Mouse (Mus musculus): ENCODE measurements around the gene Gm765. TPM values are rescaled to one million over a fixed set of nuclear protein-coding genes. Genes with fewer than 3 reads are reported as not detected.

The Gm765 gene
- total RNA-seq (2015) (not detected in 2 replicates), total RNA-seq (2017) (not detected in 2 replicates)

- ATAC-seq (ENCODE audit: poor library complexity, severe bottlenecking), result no peak
These were observed at the start of gene Gm765 for GRCm38 (mm10) chr6:98342654-98343053. Gene Gm765 (minus strand): TSS chr6:98342754.

DNA sequence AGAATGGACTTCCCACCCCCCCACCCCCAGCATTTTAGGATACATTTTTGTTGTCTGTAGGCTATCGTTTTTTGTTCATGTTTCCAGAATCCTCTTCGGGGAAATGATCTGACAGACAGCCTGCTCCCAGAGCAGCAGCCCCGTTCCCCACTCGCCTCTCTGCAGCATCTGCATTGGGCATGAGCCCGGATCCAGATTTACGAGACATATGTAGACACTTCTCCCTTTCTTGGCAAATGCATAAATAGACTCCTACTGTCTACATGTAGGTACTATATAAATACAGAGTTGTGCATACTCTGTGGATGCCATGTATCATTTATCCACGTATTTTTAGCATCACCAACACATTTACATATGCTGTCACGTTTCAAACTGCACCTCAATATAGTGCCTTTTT is 42.9 kb upstream of the Gm765 start:
- ATAC-seq (ENCODE audit: poor library complexity, severe bottlenecking), result no peak

- no peak for ATAC-seq (ENCODE audit: poor library complexity, severe bottlenecking)
These were observed 41.9 kb upstream of the Gm765 start for GRCm38 (mm10) chr6:98384431-98384830.

DNA sequence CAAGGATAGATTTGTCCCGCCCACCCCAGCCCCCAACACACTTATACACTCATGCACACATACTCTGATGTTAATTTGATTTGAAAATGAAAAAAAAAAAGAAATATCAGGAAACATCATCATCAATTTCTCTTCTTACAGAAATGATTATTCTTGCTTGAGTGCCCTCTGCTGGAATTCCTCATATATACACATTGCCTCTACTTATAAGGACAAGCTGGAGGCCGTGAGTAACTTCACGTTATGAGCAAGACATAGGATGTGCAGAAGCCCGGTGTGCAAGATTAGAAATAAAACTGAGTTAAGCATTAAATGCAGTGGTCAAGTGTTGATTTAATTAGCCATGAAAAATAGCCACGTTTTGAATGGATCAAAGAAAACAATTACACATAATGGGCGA is 40.9 kb upstream of the Gm765 start:
- ATAC-seq (ENCODE audit: poor library complexity, severe bottlenecking), result no peak

DNA sequence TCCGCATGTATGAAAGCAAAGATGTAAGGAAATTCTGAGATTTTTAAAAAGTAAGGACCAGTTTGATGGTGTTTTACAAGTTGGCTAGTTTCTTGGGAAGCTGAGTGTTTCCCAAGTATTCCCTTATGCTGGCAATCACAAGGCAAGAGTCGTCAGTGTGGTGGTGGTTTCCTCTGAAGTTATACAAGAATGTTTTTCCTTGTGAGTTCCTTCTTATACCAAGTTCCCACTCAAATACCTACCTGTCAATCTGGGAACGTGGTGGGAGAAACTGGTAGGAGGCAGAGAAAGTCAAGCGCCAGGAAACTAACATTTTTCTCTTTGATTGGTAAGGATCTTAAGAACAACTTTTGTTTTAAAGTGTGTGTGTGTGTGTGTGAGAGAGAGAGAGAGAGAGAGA is 23.6 kb upstream of the Gm765 start:
- ATAC-seq (ENCODE audit: poor library complexity, severe bottlenecking), result no peak

- no peak for ATAC-seq (ENCODE audit: poor library complexity, severe bottlenecking)
These were observed 12.7 kb upstream of the Gm765 start for GRCm38 (mm10) chr6:98355271-98355670.

DNA sequence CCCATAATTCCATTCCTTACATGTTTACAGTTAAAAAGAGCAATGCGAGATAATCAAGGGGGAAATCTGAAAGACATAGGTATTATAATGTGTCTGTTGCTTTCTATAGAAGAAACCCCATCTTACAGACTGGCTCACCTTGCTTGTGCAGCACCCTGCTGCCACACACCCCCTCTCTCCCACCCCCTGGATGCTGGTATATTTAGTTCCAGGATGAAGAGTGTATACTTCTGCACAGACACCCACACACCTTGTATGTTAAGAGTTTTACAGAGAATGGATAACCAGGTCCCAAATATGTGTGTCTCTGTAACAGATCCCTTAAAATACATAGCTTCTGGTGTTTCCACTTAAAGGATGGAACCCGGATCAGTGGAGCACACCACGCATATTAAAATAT is 10.7 kb upstream of the Gm765 start:
- ATAC-seq (ENCODE audit: poor library complexity, severe bottlenecking), result no peak

DNA sequence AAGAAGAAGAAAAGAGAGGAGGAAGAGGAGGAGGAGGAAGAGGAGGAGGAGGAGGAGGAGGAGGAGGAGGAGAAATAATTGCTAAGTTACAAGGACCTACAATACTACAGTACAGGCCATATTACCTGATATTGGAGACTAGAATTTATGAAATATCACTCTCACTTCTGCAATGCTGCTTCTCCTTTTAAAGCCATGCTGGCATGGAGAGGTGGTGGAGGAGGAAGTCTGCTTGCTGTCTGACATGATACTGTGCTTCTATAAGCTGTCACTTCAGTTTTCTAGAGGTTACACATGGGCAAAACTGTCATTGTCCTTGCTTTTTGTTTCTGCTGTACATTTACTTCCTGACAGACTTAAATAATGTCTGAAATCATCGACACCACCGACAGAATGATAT is 9.8 kb downstream of the Gm765 start:
- peak; percentile 97 for ATAC-seq (ENCODE audit: poor library complexity, severe bottlenecking)

- no peak for ATAC-seq (ENCODE audit: poor library complexity, severe bottlenecking)
These were observed 30.9 kb downstream of the Gm765 start for GRCm38 (mm10) chr6:98311659-98312058.

DNA sequence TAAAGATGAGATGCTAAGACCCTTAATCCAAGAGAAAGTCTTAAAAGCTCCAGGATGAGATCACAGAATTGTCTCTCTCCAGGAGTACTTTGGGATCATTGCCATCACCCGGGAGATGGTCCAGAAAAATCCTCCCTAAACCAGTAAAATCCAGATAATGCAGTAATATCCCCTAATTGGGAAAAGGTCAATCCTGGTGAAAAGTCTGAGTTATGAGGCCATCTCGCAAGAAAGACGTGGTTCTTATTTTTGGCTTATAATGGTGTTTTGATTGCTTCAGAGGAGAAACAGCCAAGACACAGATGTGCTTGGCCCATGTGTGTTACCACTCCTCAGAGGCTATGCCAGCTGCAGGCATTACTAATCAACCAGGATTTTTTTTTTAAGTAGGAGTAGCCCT is 34.9 kb downstream of the Gm765 start:
- ATAC-seq (ENCODE audit: poor library complexity, severe bottlenecking), result no peak

- no peak for ATAC-seq (ENCODE audit: poor library complexity, severe bottlenecking)
These were observed 35.4 kb downstream of the Gm765 start for GRCm38 (mm10) chr6:98307159-98307558.

- no peak for ATAC-seq (ENCODE audit: poor library complexity, severe bottlenecking)
These were observed 50.5 kb downstream of the Gm765 start for GRCm38 (mm10) chr6:98292064-98292463.

DNA sequence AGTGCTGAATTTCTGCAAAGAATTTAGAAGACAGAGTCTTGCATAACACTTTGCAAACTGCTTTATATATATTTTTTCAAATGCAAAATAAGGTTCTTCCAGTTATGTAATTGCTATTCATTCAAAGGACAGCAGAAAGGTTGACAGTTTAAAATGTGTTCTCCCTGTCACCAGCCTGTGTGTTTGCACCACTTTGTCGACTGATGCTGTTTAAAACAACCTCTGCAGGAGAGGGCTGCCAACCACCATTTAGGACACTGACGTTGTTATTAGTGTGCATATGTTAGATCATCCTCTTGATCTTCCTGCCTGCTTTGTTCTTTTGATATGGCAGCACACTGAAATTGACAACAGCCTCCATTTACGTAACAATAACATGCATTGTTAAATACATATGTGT is 54.2 kb downstream of the Gm765 start:
- no peak for ATAC-seq (ENCODE audit: poor library complexity, severe bottlenecking)

DNA sequence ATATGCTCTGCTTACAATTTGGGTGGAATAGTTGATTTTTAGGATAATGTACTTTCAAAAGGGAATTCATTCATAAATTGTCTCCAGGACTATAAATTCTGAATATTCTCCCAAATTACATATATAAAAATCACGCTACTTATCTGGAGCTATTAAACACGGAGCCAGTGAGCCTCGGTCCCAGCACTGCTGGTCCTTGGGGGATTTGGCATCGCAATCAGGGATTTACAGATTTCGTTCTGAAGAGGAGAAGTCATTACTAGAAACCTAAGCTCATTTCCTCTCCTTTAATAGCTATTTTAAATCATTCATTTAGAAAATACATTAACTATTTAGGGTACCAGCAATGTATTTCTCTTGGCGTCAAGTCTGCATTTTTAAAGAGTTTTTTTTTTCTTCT is 55.0 kb downstream of the Gm765 start:
- ATAC-seq (ENCODE audit: poor library complexity, severe bottlenecking), result no peak

GRCm38 (mm10) chr6:98285190-98285589 is 57.4 kb downstream of the Gm765 start:
- no peak for ATAC-seq (ENCODE audit: poor library complexity, severe bottlenecking)

DNA sequence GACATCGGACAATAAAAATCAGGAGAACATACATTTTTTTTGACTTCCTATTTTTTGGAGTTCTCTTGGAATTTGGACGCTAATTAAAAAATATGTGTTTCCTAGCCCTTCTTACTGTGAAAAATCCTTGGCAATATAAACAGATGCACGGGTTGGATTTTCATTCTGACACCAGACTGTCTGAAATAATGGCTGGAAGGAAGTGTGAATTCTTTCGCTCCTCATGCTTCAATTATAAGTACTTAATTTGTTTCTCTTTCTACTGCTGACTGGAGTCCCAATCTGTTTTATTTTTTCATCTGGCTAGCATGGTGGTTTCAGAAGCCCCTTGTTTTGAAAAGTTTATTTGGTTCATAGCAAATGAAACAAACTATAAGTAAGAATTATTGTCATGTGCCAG is 59.8 kb downstream of the Gm765 start:
- ATAC-seq (ENCODE audit: poor library complexity, severe bottlenecking), result no peak

DNA sequence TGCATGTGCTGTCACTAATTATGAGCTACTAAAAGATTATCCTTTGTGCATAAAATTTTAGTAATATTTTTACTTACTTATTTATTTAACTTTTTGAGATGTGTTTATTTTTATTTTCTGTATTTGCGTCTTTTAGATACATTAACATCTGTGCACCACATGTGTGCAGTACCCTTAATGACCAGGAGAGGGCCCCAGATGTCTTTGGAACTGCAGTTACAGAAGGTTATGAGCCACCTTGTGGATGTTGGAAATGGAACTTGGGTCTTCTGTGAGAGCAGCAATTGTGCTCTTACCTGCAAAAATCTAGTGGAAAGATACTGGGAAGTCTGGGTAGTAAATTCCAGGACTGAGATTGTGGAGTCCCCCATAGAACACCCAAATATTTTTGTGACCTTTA is 71.0 kb downstream of the Gm765 start:
- no peak for ATAC-seq (ENCODE audit: poor library complexity, severe bottlenecking)

- no peak for ATAC-seq (ENCODE audit: poor library complexity, severe bottlenecking)
These were observed 79.6 kb downstream of the Gm765 start for GRCm38 (mm10) chr6:98262961-98263360.

DNA sequence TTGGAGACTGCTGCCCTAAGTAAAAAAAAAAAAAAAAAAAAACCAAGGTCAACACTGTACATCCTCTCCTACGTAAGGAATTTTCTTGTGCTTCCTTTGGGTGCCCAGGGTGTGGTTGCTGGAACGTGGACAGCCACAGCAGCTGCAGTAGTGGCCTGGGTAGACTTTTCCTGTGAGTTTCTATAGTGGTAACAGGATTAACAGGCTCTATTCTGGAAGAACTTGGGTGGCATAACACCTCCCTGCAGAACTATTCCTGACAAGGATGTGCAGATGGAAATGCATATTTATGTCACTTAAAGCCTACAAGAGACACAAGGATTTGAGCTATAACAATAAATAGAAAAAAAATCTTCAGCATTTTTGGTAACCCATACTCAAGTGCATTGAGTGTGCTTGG is 83.5 kb downstream of the Gm765 start:
- no peak for ATAC-seq (ENCODE audit: poor library complexity, severe bottlenecking)

- no peak for ATAC-seq (ENCODE audit: poor library complexity, severe bottlenecking)
These were observed 96.1 kb downstream of the Gm765 start for GRCm38 (mm10) chr6:98246449-98246848.

DNA sequence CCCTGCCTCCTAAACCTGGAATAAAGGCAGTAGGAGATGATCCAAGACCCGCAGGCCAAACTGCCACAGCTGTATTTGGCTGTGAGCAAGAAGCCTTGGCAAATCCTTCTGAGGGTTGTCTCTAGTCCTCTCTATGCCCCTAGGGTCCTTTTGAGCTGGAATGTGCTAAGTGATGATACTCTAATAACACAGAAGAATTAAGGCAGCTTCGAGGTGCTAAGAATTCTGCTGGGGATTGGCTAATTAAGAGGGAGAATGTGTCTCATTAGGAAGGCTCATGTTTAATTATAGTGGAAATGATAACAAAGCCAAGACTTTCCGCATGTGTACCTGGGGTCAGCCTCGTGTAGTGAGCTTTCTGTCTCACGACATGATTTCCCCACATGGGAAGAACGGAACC is 99.4 kb downstream of the Gm765 start:
- ATAC-seq (ENCODE audit: poor library complexity, severe bottlenecking), result no peak

GRCm38 (mm10) chr6:98240561-98241272 is 101.8 kb downstream of the Gm765 start:
- no peak for ATAC-seq (ENCODE audit: poor library complexity, severe bottlenecking)

DNA sequence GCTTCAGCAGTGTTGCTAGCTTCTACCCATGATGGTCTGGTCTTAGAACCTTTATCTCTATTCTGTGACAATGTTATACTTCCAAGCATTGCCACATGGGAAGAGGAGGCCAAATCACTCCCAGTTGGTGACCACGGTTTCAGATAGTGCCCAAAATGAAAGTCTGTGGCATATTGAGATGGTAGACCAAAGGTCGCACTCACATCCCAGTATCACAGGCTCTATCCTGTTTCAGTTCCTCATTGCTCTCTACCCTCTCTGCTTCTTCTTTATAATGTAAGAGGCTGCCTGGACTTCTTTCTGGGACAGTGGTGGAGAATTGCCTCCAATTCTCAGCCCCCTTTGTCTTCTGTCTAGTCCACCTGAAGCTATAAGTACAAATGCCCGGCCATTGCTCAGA is 108.5 kb downstream of the Gm765 start:
- ATAC-seq (ENCODE audit: poor library complexity, severe bottlenecking), result peak; percentile 18; the same call in 1 of the 2 replicates
